Mouse (Mus musculus): Measurements from ENCODE around the gene Gm29609. TPM values are rescaled to one million over a fixed set of nuclear protein-coding genes. Genes with fewer than 3 reads are reported as not detected.
A peak's percentile ranks its signal among the peaks of the same experiment; 100 is the strongest.

Gene Gm29609
- polyA plus RNA-seq, 1 experiment from 2014 or later: 1.7 TPM

GRCm38 (mm10) chr5:31164878-31165277, 14.8 kb downstream of the Gm29609 start:
- Histone ChIP-seq H3K9ac (no peak overlapping the region), H3K9me3 (ENCODE audit: control insufficient read depth, low read length) (no peaks in the 10 kb centered on the region), H3K4me2 (replicated peaks) (no peak overlapping the region), H3K4me3 (replicated peaks; ENCODE audit: low read length) (no peak overlapping the region), H3K27ac (no peak overlapping the region), H3K36me3 (replicated peaks; ENCODE audit: control insufficient read depth, insufficient read depth) (peaks cover 100% of the 10 kb centered on the region), H3K27me3 (ENCODE audit: control insufficient read depth, insufficient read depth, low read length) (no peaks in the 10 kb centered on the region), H3K4me1 (replicated peaks; ENCODE audit: control insufficient read depth, insufficient read depth, low read length) (no peaks in the 10 kb centered on the region)
- no peak for DNase-seq (ENCODE audit: low spot score)
- ATAC-seq (ENCODE audit: low FRiP score): no peak
- 89% methylated on average over 1 of the region's 1 CpGs for WGBS

- no peak for ATAC-seq (ENCODE audit: low FRiP score)
- Histone ChIP-seq H3K27me3 (ENCODE audit: control insufficient read depth, insufficient read depth, low read length) (no peaks in the 10 kb centered on the region), H3K9ac (no peak overlapping the region)
Observed at GRCm38 (mm10) chr5:31162462-31162861, 17.2 kb downstream of the Gm29609 start.

GRCm38 (mm10) chr5:31154152-31154553, 25.6 kb downstream of the Gm29609 start, which contains the start of gene Mpv17:
Gene Mpv17 (minus strand): TSS chr5:31154251.
- under 1% methylated on average over 19 of the region's 19 CpGs for WGBS
- H3K27ac ChIP-seq: peak within 1 kb of the TSS; percentile 71

More at GRCm38 (mm10) chr5:31162462-31162861, 17.2 kb downstream of the Gm29609 start:
- Histone ChIP-seq H3K36me3 (replicated peaks; ENCODE audit: control insufficient read depth, insufficient read depth) (peaks cover 100% of the 10 kb centered on the region), H3K9me3 (ENCODE audit: control insufficient read depth, low read length) (no peaks in the 10 kb centered on the region), H3K4me2 (replicated peaks) (no peak overlapping the region), H3K27ac (no peak overlapping the region), H3K4me1 (replicated peaks; ENCODE audit: control insufficient read depth, insufficient read depth, low read length) (no peaks in the 10 kb centered on the region), H3K4me3 (replicated peaks; ENCODE audit: low read length) (no peak overlapping the region)
- no peak for DNase-seq (ENCODE audit: low spot score)

GRCm38 (mm10) chr5:31153516-31154151, 26.1 kb downstream of the Gm29609 start:
- peak overlapping the region; percentile 64 for H3K4me3 ChIP-seq (replicated peaks; ENCODE audit: low read length)
- 50% methylated on average over 6 of the region's 6 CpGs for WGBS
- peaks cover 29% of the 10 kb centered on the region for H3K36me3 ChIP-seq (replicated peaks; ENCODE audit: control insufficient read depth, insufficient read depth)
- peak; percentile 12; the same call in 1 of the 2 replicates for ATAC-seq (ENCODE audit: low FRiP score)
- peaks cover 13% of the 10 kb centered on the region for H3K4me1 ChIP-seq (replicated peaks; ENCODE audit: control insufficient read depth, insufficient read depth, low read length)
- H3K9me3 ChIP-seq (ENCODE audit: control insufficient read depth, low read length): no peaks in the 10 kb centered on the region
- H3K9ac ChIP-seq: peak overlapping the region; percentile 74
- DNase-seq (ENCODE audit: low spot score): no peak
- H3K4me2 ChIP-seq (replicated peaks): peak overlapping the region; percentile 81
- no peaks in the 10 kb centered on the region for H3K27me3 ChIP-seq (ENCODE audit: control insufficient read depth, insufficient read depth, low read length)
- peak overlapping the region; percentile 71; the same call in 1 of the 2 replicates for H3K27ac ChIP-seq

More at GRCm38 (mm10) chr5:31154152-31154553, 25.6 kb downstream of the Gm29609 start, which contains the start of gene Mpv17:
- Histone ChIP-seq H3K9ac (peak within 1 kb of the TSS; percentile 74), H3K9me3 (ENCODE audit: control insufficient read depth, low read length) (no peaks in the 10 kb centered on the region), H3K27me3 (ENCODE audit: control insufficient read depth, insufficient read depth, low read length) (no peaks in the 10 kb centered on the region), H3K36me3 (replicated peaks; ENCODE audit: control insufficient read depth, insufficient read depth) (peaks cover 34% of the 10 kb centered on the region), H3K4me3 (replicated peaks; ENCODE audit: low read length) (peak within 1 kb of the TSS; percentile 64), H3K4me1 (replicated peaks; ENCODE audit: control insufficient read depth, insufficient read depth, low read length) (peaks cover 13% of the 10 kb centered on the region), H3K4me2 (replicated peaks) (peak within 1 kb of the TSS; percentile 81)
- peak; percentile 97 for ATAC-seq (ENCODE audit: low FRiP score)
- peak; percentile 86 for DNase-seq (ENCODE audit: low spot score)

GRCm38 (mm10) chr5:31151746-31152145, 28.0 kb downstream of the Gm29609 start:
- Histone ChIP-seq H3K4me3 (replicated peaks; ENCODE audit: low read length) (no peak overlapping the region), H3K27me3 (ENCODE audit: control insufficient read depth, insufficient read depth, low read length) (no peaks in the 10 kb centered on the region), H3K27ac (no peak overlapping the region), H3K9me3 (ENCODE audit: control insufficient read depth, low read length) (no peaks in the 10 kb centered on the region), H3K36me3 (replicated peaks; ENCODE audit: control insufficient read depth, insufficient read depth) (peaks cover 10% of the 10 kb centered on the region), H3K4me1 (replicated peaks; ENCODE audit: control insufficient read depth, insufficient read depth, low read length) (peaks cover 13% of the 10 kb centered on the region), H3K9ac (no peak overlapping the region), H3K4me2 (replicated peaks) (no peak overlapping the region)
- ATAC-seq (ENCODE audit: low FRiP score): no peak
- 86% methylated on average over 3 of the region's 3 CpGs for WGBS
- no peak for DNase-seq (ENCODE audit: low spot score)

GRCm38 (mm10) chr5:31149781-31150180, 29.9 kb downstream of the Gm29609 start:
- WGBS: 92% methylated on average over 4 of the region's 4 CpGs

GRCm38 (mm10) chr5:31138968-31139425, 40.7 kb downstream of the Gm29609 start:
- Histone ChIP-seq H3K9me3 (ENCODE audit: control insufficient read depth, low read length) (no peaks in the 10 kb centered on the region), H3K4me1 (replicated peaks; ENCODE audit: control insufficient read depth, insufficient read depth, low read length) (no peaks in the 10 kb centered on the region; the same call in none of the 2 replicates), H3K4me3 (replicated peaks; ENCODE audit: low read length) (peak overlapping the region; percentile 28), H3K36me3 (replicated peaks; ENCODE audit: control insufficient read depth, insufficient read depth) (peaks cover 17% of the 10 kb centered on the region; the same call in 1 of the 2 replicates), H3K27ac (no peak overlapping the region), H3K9ac (no peak overlapping the region), H3K27me3 (ENCODE audit: control insufficient read depth, insufficient read depth, low read length) (peaks cover 61% of the 10 kb centered on the region), H3K4me2 (replicated peaks) (0 out of 2 replicates have a peak overlapping the region, but pooled peaks have one; percentile 59)
- no peak for ATAC-seq (ENCODE audit: low FRiP score)
- 20% methylated on average over 9 of the region's 9 CpGs for WGBS
- DNase-seq (ENCODE audit: low spot score): no peak

More at GRCm38 (mm10) chr5:31149781-31150180, 29.9 kb downstream of the Gm29609 start:
- Histone ChIP-seq H3K27me3 (ENCODE audit: control insufficient read depth, insufficient read depth, low read length) (no peaks in the 10 kb centered on the region), H3K9ac (no peak overlapping the region), H3K4me1 (replicated peaks; ENCODE audit: control insufficient read depth, insufficient read depth, low read length) (peaks cover 13% of the 10 kb centered on the region), H3K27ac (no peak overlapping the region), H3K4me3 (replicated peaks; ENCODE audit: low read length) (no peak overlapping the region), H3K4me2 (replicated peaks) (no peak overlapping the region), H3K36me3 (replicated peaks; ENCODE audit: control insufficient read depth, insufficient read depth) (peaks cover 10% of the 10 kb centered on the region; the same call in 1 of the 2 replicates), H3K9me3 (ENCODE audit: control insufficient read depth, low read length) (no peaks in the 10 kb centered on the region)
- no peak for DNase-seq (ENCODE audit: low spot score)
- no peak for ATAC-seq (ENCODE audit: low FRiP score)

- no peak for DNase-seq (ENCODE audit: low spot score)
- WGBS: 2% methylated on average over 52 of the region's 52 CpGs
- H3K4me1 ChIP-seq (replicated peaks; ENCODE audit: control insufficient read depth, insufficient read depth, low read length): no peaks in the 10 kb centered on the region; the same call in none of the 2 replicates
- peak within 1 kb of the TSS; percentile 59 for H3K4me2 ChIP-seq (replicated peaks)
- peak within 1 kb of the TSS; percentile 39 for H3K9ac ChIP-seq
- no peak within 1 kb of the TSS for H3K27ac ChIP-seq
- H3K4me3 ChIP-seq (replicated peaks; ENCODE audit: low read length): peak within 1 kb of the TSS; percentile 28
- H3K36me3 ChIP-seq (replicated peaks; ENCODE audit: control insufficient read depth, insufficient read depth): 0 out of 2 replicates have a peak, but pooled peaks cover 13% of the 10 kb centered on the region
- H3K27me3 ChIP-seq (ENCODE audit: control insufficient read depth, insufficient read depth, low read length): peaks cover 67% of the 10 kb centered on the region
- no peak for ATAC-seq (ENCODE audit: low FRiP score)
- H3K9me3 ChIP-seq (ENCODE audit: control insufficient read depth, low read length): no peaks in the 10 kb centered on the region
Observed at GRCm38 (mm10) chr5:31138241-31138967, 41.3 kb downstream of the Gm29609 start, which contains the start of gene Ucn. Gene Ucn (minus strand): TSS chr5:31138829.

GRCm38 (mm10) chr5:31137658-31138057, 42.1 kb downstream of the Gm29609 start:
- no peak for DNase-seq (ENCODE audit: low spot score)
- H3K9ac ChIP-seq: 0 out of 2 replicates have a peak overlapping the region, but pooled peaks have one; percentile 39
- no peak for ATAC-seq (ENCODE audit: low FRiP score)
- no peak overlapping the region for H3K27ac ChIP-seq
- H3K36me3 ChIP-seq (replicated peaks; ENCODE audit: control insufficient read depth, insufficient read depth): 0 out of 2 replicates have a peak, but pooled peaks cover 11% of the 10 kb centered on the region
- H3K27me3 ChIP-seq (ENCODE audit: control insufficient read depth, insufficient read depth, low read length): peaks cover 67% of the 10 kb centered on the region
- no peaks in the 10 kb centered on the region; the same call in none of the 2 replicates for H3K4me1 ChIP-seq (replicated peaks; ENCODE audit: control insufficient read depth, insufficient read depth, low read length)
- under 1% methylated on average over 13 of the region's 13 CpGs for WGBS
- H3K4me2 ChIP-seq (replicated peaks): peak overlapping the region; percentile 59
- H3K9me3 ChIP-seq (ENCODE audit: control insufficient read depth, low read length): no peaks in the 10 kb centered on the region
- peak overlapping the region; percentile 28 for H3K4me3 ChIP-seq (replicated peaks; ENCODE audit: low read length)

Data from hindbrain, embryonic 14.5 days (tissue).